Mouse (Mus musculus) liver, adult 2 months (tissue): ENCODE data around the gene Tpm3.

Experiments
- CTCF ChIP-seq: fragments of 200-500 bp; IDR thresholded peaks from 2 replicates; pipeline ENCODE4 v1.5.1; 2011; ENCODE audit warnings: low read depth, low read length, control low read depth
- POLR2A ChIP-seq: fragments of 200-500 bp; IDR thresholded peaks from 2 replicates; pipeline ENCODE4 v1.6.1; 2011; ENCODE audit warnings: low read length, control low read depth; ENCODE audit not compliant: insufficient read depth; ENCODE audit errors: extremely low read depth

DNA sequence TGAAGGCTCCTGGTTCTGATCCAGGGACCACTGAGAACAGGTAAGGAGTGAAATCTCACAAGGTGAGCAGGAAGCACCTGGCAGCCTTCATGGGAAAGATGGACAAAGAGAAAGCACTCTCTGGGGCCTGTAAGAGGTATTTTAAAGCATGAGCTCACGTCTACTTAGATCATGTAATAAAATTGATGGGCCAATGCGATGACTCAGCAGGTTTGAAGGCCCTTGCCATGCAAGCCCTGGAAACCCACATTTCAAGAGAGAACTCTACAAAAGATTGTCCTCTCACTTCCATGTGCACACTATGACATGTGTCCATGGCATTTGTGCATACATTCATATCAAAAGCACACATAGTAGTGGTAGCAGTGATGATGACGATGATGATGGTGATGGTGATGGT lies 67.5 kb downstream of the Tpm3 start:
- TF ChIP-seq POLR2A (no peak), CTCF (no peak)
